Mouse (Mus musculus) forebrain, embryonic 13.5 days (tissue): Measurements from ENCODE around the gene Tor3a. TPM values are rescaled to one million over a fixed set of nuclear protein-coding genes. Genes with fewer than 3 reads are reported as not detected.

Experiments
- ATAC-seq: fragments of 200-750 bp; cut with Nextera tagmentation; 2 replicates; pipeline ENCODE4 v1.8.0; 2017
- H3K27ac ChIP-seq: fragments of 300-500 bp; sonication (generic); 2 replicates; pipeline ENCODE4 v1.5.1; 2015; ENCODE audit warnings: inconsistent platforms, mild to moderate bottlenecking, moderate library complexity
- H3K27me3 ChIP-seq: fragments of 300-500 bp; sonication (generic); 2 replicates; pipeline ENCODE4 v1.6.1; 2015; ENCODE audit warnings: mild to moderate bottlenecking, inconsistent platforms
- H3K36me3 ChIP-seq: fragments of 300-500 bp; sonication (generic); 2 replicates; pipeline ENCODE4 v1.6.1; 2015; ENCODE audit warnings: mild to moderate bottlenecking, inconsistent platforms; ENCODE audit not compliant: poor library complexity, severe bottlenecking
- H3K4me1 ChIP-seq: fragments of 300-500 bp; sonication (generic); 2 replicates; pipeline ENCODE4 v1.6.1; 2015; ENCODE audit warnings: inconsistent platforms
- H3K4me2 ChIP-seq: fragments of 300-500 bp; sonication (generic); 2 replicates; pipeline ENCODE4 v1.6.1; 2015; ENCODE audit warnings: inconsistent platforms, mild to moderate bottlenecking, moderate library complexity
- H3K4me3 ChIP-seq: fragments of 300-500 bp; sonication (generic); 2 replicates; pipeline ENCODE4 v1.5.1; 2015; ENCODE audit warnings: mild to moderate bottlenecking, inconsistent platforms
- H3K9ac ChIP-seq: fragments of 300-500 bp; sonication (generic); 2 replicates; pipeline ENCODE4 v1.6.1; 2015; ENCODE audit warnings: mild to moderate bottlenecking, inconsistent platforms
- H3K9me3 ChIP-seq: fragments of 300-500 bp; sonication (generic); replicated peaks from 2 replicates; pipeline ENCODE4 v1.6.1; 2016; ENCODE audit warnings: inconsistent platforms
- WGBS: fragments of 180-500 bp; shearing (Covaris S2); methylation state at CpG from one replicate; pipeline ENCODE4 v1.1.7; 2015; 5-methylcytosine and 5-hydroxymethylcytosine counted together
- polyA plus RNA-seq: library from polyadenylated mRNA; unstranded; fragments of >200 nt; fragmentation: Nextera tagmentation; extraction: Ambion mirVana; gene quantifications from 2 replicates; pipeline ENCODE4 v1.2.1, GENCODE M21; 2015

Tor3a gene
- polyA plus RNA-seq, 1 experiment from 2014 or later, result 3.7 TPM

DNA sequence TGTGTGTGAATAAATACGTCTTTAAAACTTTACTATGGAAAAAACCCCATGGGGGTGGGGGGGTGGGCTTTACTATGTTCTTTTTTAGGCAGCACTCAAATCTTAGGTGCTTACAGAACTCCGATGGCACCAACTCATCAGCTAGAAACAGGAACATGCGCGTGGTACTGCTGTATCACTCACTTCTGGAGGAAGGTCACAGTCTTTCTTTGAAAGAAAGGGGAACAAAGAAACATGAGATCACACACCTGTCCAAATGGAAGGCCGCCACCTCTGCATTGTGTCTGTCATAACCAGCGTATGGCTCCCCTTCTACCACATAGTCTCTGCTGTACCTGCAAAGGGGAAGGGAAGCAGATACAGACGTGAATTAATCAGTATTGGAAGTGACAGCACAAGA, 28.0 kb upstream of the Tor3a start:
- Histone ChIP-seq H3K4me3 (no peak overlapping the region), H3K27me3 (no peaks in the 10 kb centered on the region), H3K27ac (no peak overlapping the region), H3K4me1 (peaks cover 3% of the 10 kb centered on the region; the same call in 1 of the 2 replicates), H3K36me3 (peaks cover 67% of the 10 kb centered on the region), H3K9ac (no peak overlapping the region), H3K4me2 (no peak overlapping the region), H3K9me3 (no peaks in the 10 kb centered on the region)
- ATAC-seq, result no peak
- WGBS, result 88% methylated on average over 7 of the region's 7 CpGs

DNA sequence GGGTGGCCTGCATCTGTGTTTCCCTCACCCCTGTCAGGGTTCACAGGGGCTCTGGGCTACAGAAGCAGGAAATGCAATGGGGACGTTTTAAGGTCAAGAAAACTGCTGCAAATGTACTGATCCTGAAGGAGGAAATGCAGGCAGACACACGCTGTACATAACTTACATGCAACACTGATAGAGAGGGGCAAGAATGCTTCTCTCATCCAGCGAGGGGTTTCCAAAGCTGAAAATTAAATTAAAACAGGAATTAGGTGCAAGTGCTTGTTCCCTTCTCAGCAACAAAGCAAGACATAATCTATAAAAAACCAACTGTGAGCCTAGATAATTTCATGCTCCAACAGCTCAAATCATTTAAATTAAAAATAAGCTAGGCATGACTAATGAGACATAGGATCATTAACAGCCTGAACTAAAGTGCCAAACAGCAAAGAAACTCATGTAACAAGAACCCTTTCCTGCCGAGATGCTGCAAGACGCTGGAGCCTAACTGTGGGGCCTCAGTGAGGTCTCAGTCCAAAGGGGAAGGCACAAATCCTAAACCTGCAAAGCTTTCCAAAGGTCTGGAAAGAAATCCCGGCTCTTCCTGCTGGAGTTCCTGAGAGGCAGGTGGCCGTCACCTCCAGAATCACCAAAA, 12.0 kb upstream of the Tor3a start:
- H3K27me3 ChIP-seq, result no peaks in the 10 kb centered on the region
- H3K36me3 ChIP-seq, result peaks cover 79% of the 10 kb centered on the region
- no peak overlapping the region for H3K4me2 ChIP-seq
- H3K4me3 ChIP-seq, result no peak overlapping the region
- H3K27ac ChIP-seq, result no peak overlapping the region
- no peak overlapping the region for H3K9ac ChIP-seq
- WGBS, result 54% methylated on average over 7 of the region's 7 CpGs
- ATAC-seq, result no peak
- no peaks in the 10 kb centered on the region for H3K4me1 ChIP-seq
- H3K9me3 ChIP-seq, result no peaks in the 10 kb centered on the region

DNA sequence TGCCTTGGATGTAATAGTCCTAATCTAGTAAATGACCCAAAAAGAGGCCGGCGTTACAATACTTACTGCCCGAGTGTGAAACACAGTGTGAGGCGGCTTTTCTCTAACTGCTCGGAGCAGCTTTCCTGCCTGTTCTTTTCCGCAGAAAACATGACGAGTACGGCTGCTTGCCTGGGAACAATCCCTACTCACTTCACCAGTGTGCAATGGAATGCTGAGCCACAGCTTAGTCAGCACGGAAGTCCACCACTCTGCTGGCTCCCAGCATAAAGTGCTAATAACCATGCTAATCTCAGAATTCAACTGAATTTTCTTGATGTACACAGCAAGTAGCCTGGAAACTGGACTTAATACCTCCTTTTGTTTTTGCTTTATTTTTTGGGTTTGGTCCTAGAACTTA, 5.4 kb upstream of the Tor3a start:
- ATAC-seq, result no peak
- 70% methylated on average over 9 of the region's 9 CpGs for WGBS
- no peak overlapping the region for H3K27ac ChIP-seq

DNA sequence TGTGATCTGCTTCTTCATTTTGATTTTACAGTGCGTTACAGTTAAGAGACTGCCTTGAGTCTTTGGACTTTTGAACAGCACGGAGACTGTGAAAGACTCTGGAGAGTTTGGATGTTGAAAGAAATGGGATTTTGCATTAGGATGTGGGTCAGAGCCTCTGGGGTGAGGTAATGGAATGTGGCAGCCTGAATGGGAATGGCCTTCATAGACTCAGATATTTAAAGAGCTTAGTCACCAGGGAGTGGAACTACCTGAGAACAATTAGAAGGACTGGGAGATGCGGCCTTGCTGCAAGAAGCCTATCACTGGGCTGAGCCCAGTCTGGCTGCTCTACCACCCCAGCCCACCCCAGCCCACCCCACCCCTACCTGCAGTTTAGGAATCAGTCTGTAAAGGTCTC, 3.1 kb upstream of the Tor3a start:
- Histone ChIP-seq H3K9me3 (no peaks in the 10 kb centered on the region), H3K4me1 (peaks cover 21% of the 10 kb centered on the region), H3K27me3 (no peaks in the 10 kb centered on the region; the same call in 1 of the 2 replicates), H3K36me3 (peaks cover 25% of the 10 kb centered on the region), H3K27ac (no peak overlapping the region), H3K9ac (no peak overlapping the region), H3K4me3 (no peak overlapping the region), H3K4me2 (no peak overlapping the region)
- WGBS, result 81% methylated on average over 3 of the region's 3 CpGs
- no peak for ATAC-seq

More for the DNA sequence above, 5.4 kb upstream of the Tor3a start:
- peaks cover 40% of the 10 kb centered on the region for H3K36me3 ChIP-seq
- no peaks in the 10 kb centered on the region for H3K9me3 ChIP-seq
- H3K9ac ChIP-seq, result no peak overlapping the region
- H3K4me2 ChIP-seq, result no peak overlapping the region
- peaks cover under 1% of the 10 kb centered on the region; the same call in 1 of the 2 replicates for H3K4me1 ChIP-seq
- no peak overlapping the region for H3K4me3 ChIP-seq
- H3K27me3 ChIP-seq, result no peaks in the 10 kb centered on the region; the same call in 1 of the 2 replicates

DNA sequence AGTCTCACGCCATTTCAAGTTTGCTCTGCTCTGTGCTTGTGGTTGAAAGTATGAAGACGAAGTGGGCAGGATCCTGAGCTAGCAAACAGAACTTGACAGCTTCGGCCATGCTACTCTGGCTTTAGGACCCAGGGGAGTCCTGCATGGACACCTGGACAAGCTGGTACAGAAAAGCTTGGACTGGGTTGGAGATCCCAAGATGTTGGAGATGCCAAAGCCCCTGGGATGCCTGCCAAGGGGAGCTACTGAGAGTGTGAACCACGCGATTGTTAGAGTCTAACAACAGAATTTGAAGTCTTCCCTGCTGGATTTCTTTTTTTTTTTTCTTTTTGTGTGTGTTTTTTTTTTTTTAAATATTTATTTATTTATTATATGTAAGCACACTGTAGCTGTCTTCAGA, 2.4 kb upstream of the Tor3a start:
- 80% methylated on average over 5 of the region's 5 CpGs for WGBS
- no peak for ATAC-seq
- H3K9me3 ChIP-seq, result no peaks in the 10 kb centered on the region
- peaks cover 21% of the 10 kb centered on the region for H3K4me1 ChIP-seq
- no peak overlapping the region for H3K4me3 ChIP-seq
- no peak overlapping the region for H3K27ac ChIP-seq
- no peak overlapping the region for H3K4me2 ChIP-seq
- peaks cover 19% of the 10 kb centered on the region for H3K36me3 ChIP-seq
- H3K27me3 ChIP-seq, result no peaks in the 10 kb centered on the region; the same call in 1 of the 2 replicates
- no peak overlapping the region for H3K9ac ChIP-seq

DNA sequence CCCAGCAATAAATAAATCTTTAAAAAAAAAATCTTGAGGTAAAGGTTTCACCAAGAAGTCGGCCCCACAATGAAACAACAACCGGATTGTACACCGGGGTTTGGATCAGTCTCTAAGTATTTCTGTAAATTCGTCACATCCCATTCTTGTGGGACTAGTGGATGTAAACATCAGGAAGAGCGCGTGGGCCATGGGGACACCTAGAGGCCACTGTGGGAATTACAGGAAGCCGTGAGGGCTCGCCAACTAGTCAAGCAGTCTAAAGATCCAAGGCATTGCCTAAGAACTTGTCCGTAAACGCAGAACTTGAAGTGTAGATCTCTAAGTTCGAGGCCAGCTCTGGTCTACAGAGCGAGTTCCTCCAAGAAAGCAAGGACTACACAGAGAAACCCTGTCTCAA, 2.0 kb upstream of the Tor3a start:
- H3K9ac ChIP-seq, result no peak overlapping the region
- no peaks in the 10 kb centered on the region; the same call in 1 of the 2 replicates for H3K27me3 ChIP-seq
- no peak overlapping the region for H3K27ac ChIP-seq
- H3K9me3 ChIP-seq, result no peaks in the 10 kb centered on the region
- 40% methylated on average over 12 of the region's 12 CpGs for WGBS
- ATAC-seq, result no peak
- H3K4me2 ChIP-seq, result no peak overlapping the region
- peaks cover 21% of the 10 kb centered on the region for H3K4me1 ChIP-seq
- H3K36me3 ChIP-seq, result peaks cover 16% of the 10 kb centered on the region
- H3K4me3 ChIP-seq, result no peak overlapping the region

DNA sequence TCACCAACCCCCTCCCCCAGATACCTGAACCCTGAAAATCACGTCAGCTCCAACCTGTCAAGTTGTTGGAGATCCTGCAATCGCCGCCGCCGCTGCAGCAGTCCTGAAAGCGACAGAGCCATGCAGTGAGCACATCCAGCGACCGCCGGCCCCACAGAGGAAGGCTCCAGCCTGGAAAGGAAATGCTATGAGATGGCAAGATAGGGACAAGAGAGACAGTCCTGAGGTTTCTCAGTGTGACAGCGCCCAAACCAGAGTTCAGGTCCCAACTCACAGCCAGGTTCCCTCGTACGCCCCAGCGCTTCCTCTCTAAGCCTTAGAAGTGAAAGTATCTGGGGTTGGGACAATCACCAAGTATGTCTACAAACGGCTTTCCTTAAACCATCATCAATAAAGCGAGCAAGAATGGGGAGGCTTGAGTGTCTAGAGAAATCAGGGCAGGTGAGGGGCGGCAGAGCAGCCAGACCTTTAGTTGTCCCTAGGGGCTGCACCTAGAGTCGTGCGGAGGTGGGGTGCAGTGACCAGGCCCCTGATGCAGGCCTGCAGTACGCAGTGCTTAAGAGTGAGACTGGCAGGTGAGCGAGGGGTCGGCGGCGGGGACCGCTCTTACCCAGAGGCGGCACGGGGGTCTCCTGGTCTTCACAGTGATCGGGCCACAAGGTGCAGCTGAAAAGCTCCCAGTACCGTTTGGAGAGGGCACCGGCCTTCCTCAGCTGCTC, 521 bp downstream of the Tor3a start:
- no peaks in the 10 kb centered on the region for H3K9me3 ChIP-seq
- H3K27me3 ChIP-seq, result no peaks in the 10 kb centered on the region; the same call in 1 of the 2 replicates
- H3K4me2 ChIP-seq, result peak overlapping the region; percentile 98
- H3K9ac ChIP-seq, result peak overlapping the region; percentile 75
- 1% methylated on average over 29 of the region's 29 CpGs for WGBS
- H3K4me1 ChIP-seq, result peaks cover 21% of the 10 kb centered on the region
- H3K27ac ChIP-seq, result no peak overlapping the region
- ATAC-seq, result peak; percentile 41
- H3K36me3 ChIP-seq, result no peaks in the 10 kb centered on the region
- H3K4me3 ChIP-seq, result peak overlapping the region; percentile 56

DNA sequence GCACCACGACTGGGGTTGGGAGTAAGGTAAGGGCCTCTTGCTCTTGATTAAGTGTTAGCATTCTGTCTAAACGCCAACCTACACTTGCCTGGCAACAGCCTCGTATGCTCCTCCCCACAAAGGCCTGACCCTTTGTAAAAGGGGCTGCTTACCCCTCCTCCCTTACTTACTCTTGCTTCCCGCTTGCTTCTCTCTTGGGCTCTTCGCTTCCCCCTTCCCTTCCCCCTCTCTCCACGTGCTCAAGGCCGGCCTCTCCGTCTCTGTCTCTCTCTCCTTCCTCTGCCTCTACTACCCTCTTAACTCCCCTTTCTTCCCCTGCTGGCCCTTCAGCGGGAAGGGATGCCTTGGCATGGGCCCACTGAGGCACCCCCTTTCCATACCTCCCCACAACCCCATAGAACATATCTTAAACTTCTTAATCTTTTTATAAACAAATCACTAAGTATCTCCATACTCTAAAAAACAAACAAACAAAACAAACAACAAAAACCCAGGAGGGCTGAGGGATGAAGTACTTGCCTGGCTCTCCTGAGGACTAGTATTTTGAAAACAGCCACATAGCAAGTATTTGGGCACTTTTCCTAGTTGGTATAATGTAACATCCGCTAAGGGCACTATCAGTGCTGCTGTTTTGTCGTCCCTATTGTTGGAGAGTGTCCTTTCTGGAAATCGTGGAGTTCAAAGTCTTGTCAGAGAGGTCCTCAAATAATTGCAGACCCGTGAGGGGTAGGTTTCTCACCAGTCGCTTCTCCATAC, 1.3 kb downstream of the Tor3a start:
- WGBS, result 6% methylated on average over 14 of the region's 14 CpGs
- no peak for ATAC-seq
- no peaks in the 10 kb centered on the region; the same call in 1 of the 2 replicates for H3K27me3 ChIP-seq

DNA sequence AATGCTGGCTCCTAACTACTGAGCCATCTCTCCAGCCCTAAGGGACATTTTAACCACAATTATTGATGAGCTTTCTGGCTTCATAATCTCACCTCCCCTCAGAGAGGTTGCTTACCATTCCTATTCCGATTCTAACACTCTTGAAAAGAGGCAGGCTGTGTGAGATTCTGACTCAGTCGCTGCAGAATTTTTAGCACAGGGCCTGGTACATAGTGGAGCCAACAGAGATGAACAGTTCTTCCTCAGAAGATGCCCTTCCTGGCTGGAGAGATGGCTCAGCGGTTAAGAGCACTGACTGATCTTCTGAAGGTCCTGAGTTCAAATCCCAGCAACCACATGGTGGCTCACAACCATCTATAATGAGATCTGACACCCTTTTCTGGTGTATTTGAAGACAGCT, 2.2 kb downstream of the Tor3a start:
- no peak overlapping the region for H3K4me3 ChIP-seq
- no peak overlapping the region for H3K27ac ChIP-seq
- H3K4me1 ChIP-seq, result peaks cover 21% of the 10 kb centered on the region
- H3K36me3 ChIP-seq, result no peaks in the 10 kb centered on the region
- WGBS, result 92% methylated on average over 3 of the region's 3 CpGs
- no peak overlapping the region for H3K4me2 ChIP-seq
- no peak for ATAC-seq
- H3K9me3 ChIP-seq, result no peaks in the 10 kb centered on the region
- H3K27me3 ChIP-seq, result no peaks in the 10 kb centered on the region; the same call in 1 of the 2 replicates
- H3K9ac ChIP-seq, result no peak overlapping the region

More for the DNA sequence above, 1.3 kb downstream of the Tor3a start:
- no peaks in the 10 kb centered on the region for H3K9me3 ChIP-seq
- H3K9ac ChIP-seq, result peak overlapping the region; percentile 75
- peaks cover 21% of the 10 kb centered on the region for H3K4me1 ChIP-seq
- H3K4me3 ChIP-seq, result peak overlapping the region; percentile 56
- no peak overlapping the region for H3K27ac ChIP-seq
- H3K36me3 ChIP-seq, result no peaks in the 10 kb centered on the region
- H3K4me2 ChIP-seq, result peak overlapping the region; percentile 98

DNA sequence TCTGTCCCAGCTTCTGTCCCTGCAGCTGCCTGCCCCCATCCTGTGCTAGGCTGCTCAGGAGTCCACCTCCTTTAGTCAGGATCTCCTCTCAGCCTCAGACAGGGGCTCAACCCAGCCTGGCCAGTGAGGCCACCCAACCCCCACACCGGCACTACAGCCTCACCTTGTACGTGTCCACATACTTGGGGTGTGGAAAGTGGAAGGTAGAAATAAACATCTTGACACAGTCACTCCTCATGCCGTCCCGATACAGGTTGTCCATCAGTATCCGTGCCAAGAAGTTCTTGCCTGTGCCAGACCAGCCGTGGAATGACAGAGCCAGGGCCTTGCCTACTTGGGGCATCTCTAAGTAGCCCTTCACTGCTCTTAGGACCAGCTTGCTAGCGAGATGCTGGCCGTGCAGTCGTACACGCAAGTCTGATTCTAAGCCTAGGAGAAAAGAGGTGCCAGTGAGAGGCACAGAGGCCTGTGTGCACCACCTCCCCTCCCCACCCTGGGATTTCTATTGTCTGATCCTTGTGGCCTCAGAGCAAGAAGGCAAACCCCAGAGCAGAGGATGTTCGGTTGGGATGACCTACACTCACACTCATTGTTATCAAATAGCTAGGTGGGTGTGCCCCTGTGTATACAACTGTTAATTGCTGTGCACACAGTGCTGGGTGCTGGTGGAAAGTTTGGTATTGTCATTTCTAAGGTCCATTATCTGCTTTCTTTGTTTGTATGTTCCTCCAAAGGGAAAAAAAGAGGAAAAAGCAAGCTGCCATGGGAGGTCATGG, 4.8 kb downstream of the Tor3a start:
- H3K27ac ChIP-seq, result no peak overlapping the region
- H3K4me2 ChIP-seq, result no peak overlapping the region
- no peak for ATAC-seq
- no peaks in the 10 kb centered on the region for H3K9me3 ChIP-seq
- 43% methylated on average over 11 of the region's 11 CpGs for WGBS
- peaks cover 18% of the 10 kb centered on the region for H3K4me1 ChIP-seq
- no peak overlapping the region for H3K4me3 ChIP-seq
- H3K27me3 ChIP-seq, result no peaks in the 10 kb centered on the region
- H3K9ac ChIP-seq, result no peak overlapping the region
- H3K36me3 ChIP-seq, result no peaks in the 10 kb centered on the region

DNA sequence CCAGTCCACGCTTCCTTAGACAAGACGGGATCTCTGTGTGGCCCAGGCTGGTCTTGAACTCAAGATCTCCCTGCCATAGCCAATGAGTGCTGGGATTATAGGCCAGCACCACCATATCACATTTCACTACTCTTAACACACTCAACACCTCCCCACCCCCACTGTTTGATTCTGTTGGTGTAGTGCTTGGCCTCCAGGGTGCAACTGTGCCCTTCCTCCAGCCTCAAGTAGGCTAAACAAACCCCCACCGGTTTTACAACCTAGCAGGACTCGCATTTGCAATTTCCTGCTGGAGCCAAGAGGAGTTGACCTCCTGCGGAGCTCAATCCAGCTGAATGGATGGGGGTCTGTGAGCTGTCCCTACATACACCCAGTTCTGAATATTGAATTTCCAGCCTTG, 5.6 kb downstream of the Tor3a start:
- Histone ChIP-seq H3K9me3 (no peaks in the 10 kb centered on the region), H3K9ac (no peak overlapping the region), H3K27me3 (no peaks in the 10 kb centered on the region), H3K27ac (no peak overlapping the region), H3K36me3 (no peaks in the 10 kb centered on the region), H3K4me2 (no peak overlapping the region), H3K4me3 (no peak overlapping the region), H3K4me1 (peaks cover 10% of the 10 kb centered on the region)
- 35% methylated on average over 5 of the region's 5 CpGs for WGBS
- no peak for ATAC-seq
